Mouse (Mus musculus) kidney, embryonic 15.5 days (tissue): ENCODE data around the gene Daam2. TPM values are rescaled to one million over a fixed set of nuclear protein-coding genes. Genes with fewer than 3 reads are reported as not detected.
"Not testable (repeated sequence)": the region's sequence is repeated elsewhere in the genome, so short reads cannot be mapped to it uniquely, and the experiment has no call there.

Experiments
- ATAC-seq: fragments of 200-750 bp; cut with Nextera tagmentation; replicated peaks from 2 replicates; pipeline ENCODE4 v1.8.0; 2017; ENCODE audit warnings: moderate TSS enrichment; ENCODE audit not compliant: low FRiP score
- H3K27ac ChIP-seq: fragments of 300-500 bp; sonication (generic); 2 replicates; pipeline ENCODE4 v1.5.1; 2015; ENCODE audit warnings: mild to moderate bottlenecking, inconsistent platforms
- H3K27me3 ChIP-seq: fragments of 300-500 bp; sonication (generic); 2 replicates; pipeline ENCODE4 v1.6.1; 2015; ENCODE audit warnings: inconsistent platforms
- H3K36me3 ChIP-seq: fragments of 300-500 bp; sonication (generic); 2 replicates; pipeline ENCODE4 v1.6.1; 2015; ENCODE audit warnings: inconsistent platforms
- H3K4me1 ChIP-seq: fragments of 300-500 bp; sonication (generic); 2 replicates; pipeline ENCODE4 v1.6.1; 2015; ENCODE audit warnings: inconsistent platforms
- H3K4me2 ChIP-seq: fragments of 300-500 bp; sonication (generic); 2 replicates; pipeline ENCODE4 v1.6.1; 2015; ENCODE audit warnings: moderate library complexity, mild to moderate bottlenecking, inconsistent platforms
- H3K4me3 ChIP-seq: fragments of 300-500 bp; sonication (generic); replicated peaks from 2 replicates; pipeline ENCODE4 v1.5.1; 2015; ENCODE audit warnings: mild to moderate bottlenecking, inconsistent platforms
- H3K9ac ChIP-seq: fragments of 300-500 bp; sonication (generic); 2 replicates; pipeline ENCODE4 v1.6.1; 2015; ENCODE audit warnings: mild to moderate bottlenecking, inconsistent platforms
- H3K9me3 ChIP-seq: fragments of 300-500 bp; sonication (generic); replicated peaks from 2 replicates; pipeline ENCODE4 v1.6.1; 2016; ENCODE audit warnings: inconsistent platforms
- WGBS: fragments of 180-500 bp; shearing (Covaris S2); methylation state at CpG from one replicate; pipeline ENCODE4 v1.1.7; 2015; ENCODE audit warnings: mixed read lengths; 5-methylcytosine and 5-hydroxymethylcytosine counted together
- polyA plus RNA-seq: library from polyadenylated mRNA; unstranded; fragments of >200 nt; fragmentation: Nextera tagmentation; extraction: Ambion mirVana; gene quantifications from 2 replicates; pipeline ENCODE4 v1.2.1, GENCODE M21; 2015

Gene Daam2
- polyA plus RNA-seq, 1 experiment from 2014 or later = 7.1 TPM

DNA sequence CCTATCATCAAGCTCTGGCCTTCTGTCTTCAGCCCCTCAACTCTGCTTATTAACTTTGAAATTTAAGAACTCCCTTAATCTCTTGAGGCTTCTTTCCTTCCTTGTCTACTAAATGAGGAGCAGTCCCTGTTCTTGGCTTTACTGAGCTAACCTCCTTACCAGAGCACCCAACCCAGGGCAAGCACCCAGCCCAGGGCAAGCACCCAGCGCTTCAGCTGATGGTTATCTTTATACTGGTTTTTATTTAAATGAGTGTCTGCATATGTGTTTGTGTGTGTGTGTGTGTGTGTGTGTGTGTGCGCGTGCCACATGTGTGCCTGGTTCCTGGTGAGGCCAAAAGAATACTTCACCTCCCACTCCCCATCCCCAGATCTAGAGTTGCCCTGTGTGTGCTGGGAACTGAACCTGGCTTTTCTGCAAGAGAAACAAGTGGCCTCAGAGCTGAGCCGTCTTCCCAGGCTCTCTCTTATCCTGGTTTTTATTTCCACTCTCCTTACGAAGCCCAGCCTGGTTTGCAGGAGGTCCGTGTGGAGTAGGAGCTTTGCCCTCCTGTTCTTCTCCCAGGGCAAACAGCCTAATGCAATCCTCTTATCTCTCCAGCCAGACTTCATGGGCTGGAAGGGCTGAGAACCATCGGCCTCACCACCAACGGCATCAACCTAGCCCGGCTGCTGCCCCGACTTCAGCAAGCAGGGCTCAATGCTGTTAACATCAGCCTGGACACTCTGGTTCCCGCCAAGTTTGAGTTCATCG is 125.1 kb downstream of the Daam2 start:
- no peak overlapping the region for H3K4me2 ChIP-seq

DNA sequence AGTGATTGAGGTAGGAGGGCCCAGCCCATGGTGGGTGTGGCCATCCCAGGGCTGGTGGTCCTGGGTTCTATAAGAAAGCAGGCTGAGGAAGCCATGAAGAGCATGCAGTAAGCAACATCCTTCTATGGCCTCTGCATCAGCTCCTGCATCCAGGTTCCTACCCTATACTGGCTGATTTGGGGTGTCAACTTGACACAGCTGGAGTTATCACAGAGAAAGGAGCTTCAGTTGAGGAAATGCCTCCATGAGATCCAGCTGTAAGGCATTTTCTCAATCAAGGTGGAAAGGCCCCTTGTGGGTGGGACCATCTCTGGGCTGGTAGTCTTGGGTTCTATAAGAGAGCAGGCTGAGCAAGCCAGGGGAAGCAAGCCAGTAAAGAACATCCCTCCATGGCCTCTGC is 126.8 kb downstream of the Daam2 start:
- H3K4me2 ChIP-seq, H3K27ac ChIP-seq, ATAC-seq, H3K9me3 ChIP-seq, H3K27me3 ChIP-seq, H3K9ac ChIP-seq, H3K4me3 ChIP-seq: not testable (repeated sequence)
- H3K4me1 ChIP-seq = peaks cover 20% of the 10 kb centered on the region
- H3K36me3 ChIP-seq = peaks cover 69% of the 10 kb centered on the region

More for the DNA sequence above, 125.1 kb downstream of the Daam2 start:
- Histone ChIP-seq H3K36me3 (peaks cover 59% of the 10 kb centered on the region), H3K9me3 (no peaks in the 10 kb centered on the region; the same call in 1 of the 2 replicates), H3K27me3 (no peaks in the 10 kb centered on the region), H3K9ac (no peak overlapping the region), H3K4me1 (peaks cover 10% of the 10 kb centered on the region; the same call in 1 of the 2 replicates), H3K27ac (no peak overlapping the region), H3K4me3 (no peak overlapping the region)
- 78% methylated on average over 12 of the region's 12 CpGs for WGBS
- 0 out of 2 replicates have a peak, but pooled peaks have one; percentile 22 for ATAC-seq

DNA sequence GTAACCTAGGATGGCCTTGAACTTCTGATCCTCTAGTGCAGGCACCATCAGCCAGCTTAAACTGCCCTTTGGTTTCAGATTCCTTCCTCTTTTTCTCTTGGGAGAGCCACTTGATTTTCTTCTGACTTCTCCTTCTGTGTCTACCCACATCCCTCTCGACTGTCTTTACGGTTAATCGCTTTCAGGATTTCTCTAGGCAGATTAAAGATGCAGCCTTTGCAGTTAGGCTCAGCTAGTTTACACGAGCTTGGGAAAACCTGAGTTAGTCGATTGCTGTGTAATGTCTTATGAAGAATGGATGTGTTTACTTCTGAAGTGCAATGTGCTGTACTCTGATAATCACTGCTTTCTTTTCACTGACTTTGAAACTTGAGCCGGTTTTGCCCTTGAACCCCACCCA is 127.5 kb downstream of the Daam2 start:
- Histone ChIP-seq H3K4me2 (no peak overlapping the region), H3K9ac (no peak overlapping the region), H3K27me3 (no peaks in the 10 kb centered on the region), H3K4me3 (no peak overlapping the region), H3K9me3 (no peaks in the 10 kb centered on the region; the same call in 1 of the 2 replicates), H3K4me1 (peaks cover 27% of the 10 kb centered on the region), H3K36me3 (peaks cover 69% of the 10 kb centered on the region), H3K27ac (no peak overlapping the region)
- 69% methylated on average over 6 of the region's 6 CpGs for WGBS
- ATAC-seq = no peak

DNA sequence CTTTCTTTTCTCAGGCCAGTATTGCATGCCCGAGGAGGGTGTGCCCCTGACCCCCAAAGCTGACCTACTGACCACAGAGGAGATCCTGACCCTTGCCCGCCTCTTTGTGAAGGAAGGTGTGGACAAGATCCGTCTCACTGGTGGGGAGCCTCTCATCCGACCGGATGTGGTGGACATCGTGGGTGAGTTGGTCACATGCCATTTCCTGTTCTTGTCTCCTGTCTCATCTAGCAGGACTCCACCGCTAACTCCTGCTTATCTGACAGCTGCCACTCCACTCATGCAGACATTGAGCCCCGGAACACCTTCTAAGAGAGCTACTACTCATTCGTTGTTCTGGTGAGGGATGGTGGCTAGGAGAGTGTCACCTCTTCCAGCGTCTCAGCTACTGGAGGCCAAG is 129.1 kb downstream of the Daam2 start:
- Histone ChIP-seq H3K4me3 (no peak overlapping the region), H3K4me2 (no peak overlapping the region), H3K27me3 (no peaks in the 10 kb centered on the region), H3K9me3 (no peaks in the 10 kb centered on the region; the same call in 1 of the 2 replicates), H3K4me1 (peaks cover 26% of the 10 kb centered on the region), H3K36me3 (peaks cover 62% of the 10 kb centered on the region), H3K9ac (no peak overlapping the region), H3K27ac (no peak overlapping the region)
- no peak for ATAC-seq
- WGBS = 92% methylated on average over 10 of the region's 10 CpGs

DNA sequence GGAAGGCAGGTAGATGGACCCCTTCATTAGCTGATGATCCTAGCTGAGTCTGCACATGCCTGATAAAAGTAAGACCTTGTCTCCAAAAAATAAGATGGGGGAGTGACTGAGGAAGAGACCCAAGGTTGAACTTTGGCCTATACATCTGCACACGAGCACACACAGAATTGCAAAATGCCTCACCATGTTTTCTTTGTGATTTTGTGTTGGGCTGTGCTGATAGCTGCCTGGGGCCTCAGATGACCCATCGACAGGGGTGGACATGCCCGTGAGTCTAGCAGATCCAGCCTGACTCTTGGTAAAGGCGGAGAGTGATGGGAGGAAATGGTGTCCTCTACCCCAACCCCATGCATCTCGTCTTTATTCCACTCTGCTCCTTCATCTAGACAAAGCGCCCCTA is 129.9 kb downstream of the Daam2 start:
- 66% methylated on average over 6 of the region's 6 CpGs for WGBS
- ATAC-seq = no peak

DNA sequence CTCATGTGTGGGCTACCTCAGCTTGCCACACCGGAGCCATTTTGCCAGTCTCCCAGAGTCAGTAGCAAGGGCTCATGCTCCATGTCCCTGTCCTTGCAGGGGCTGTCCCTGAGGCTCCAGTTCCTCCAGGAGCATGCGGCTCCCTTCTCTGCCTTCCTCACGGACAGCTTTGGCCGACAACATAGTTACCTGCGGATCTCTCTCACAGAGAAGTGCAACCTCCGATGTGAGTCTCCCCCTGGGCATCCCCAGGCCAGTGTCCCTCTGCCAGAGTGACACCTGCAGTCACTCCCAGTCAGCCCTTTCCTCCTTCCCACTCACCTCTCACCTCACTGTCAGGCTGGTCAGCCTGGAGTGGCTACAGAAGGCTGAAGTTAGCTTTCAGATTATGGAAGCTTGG is 131.1 kb downstream of the Daam2 start:
- Histone ChIP-seq H3K9ac (no peak overlapping the region), H3K36me3 (peaks cover 42% of the 10 kb centered on the region), H3K27ac (no peak overlapping the region), H3K4me3 (no peak overlapping the region), H3K4me1 (peaks cover 41% of the 10 kb centered on the region), H3K27me3 (no peaks in the 10 kb centered on the region), H3K9me3 (no peaks in the 10 kb centered on the region; the same call in 1 of the 2 replicates), H3K4me2 (no peak overlapping the region)
- 98% methylated on average over 6 of the region's 6 CpGs for WGBS
- no peak for ATAC-seq

More for the DNA sequence above, 129.9 kb downstream of the Daam2 start:
- Histone ChIP-seq H3K4me3 (no peak overlapping the region), H3K4me2 (no peak overlapping the region), H3K36me3 (peaks cover 54% of the 10 kb centered on the region), H3K9ac (no peak overlapping the region), H3K4me1 (peaks cover 34% of the 10 kb centered on the region), H3K9me3 (no peaks in the 10 kb centered on the region; the same call in 1 of the 2 replicates), H3K27me3 (no peaks in the 10 kb centered on the region), H3K27ac (no peak overlapping the region)

DNA sequence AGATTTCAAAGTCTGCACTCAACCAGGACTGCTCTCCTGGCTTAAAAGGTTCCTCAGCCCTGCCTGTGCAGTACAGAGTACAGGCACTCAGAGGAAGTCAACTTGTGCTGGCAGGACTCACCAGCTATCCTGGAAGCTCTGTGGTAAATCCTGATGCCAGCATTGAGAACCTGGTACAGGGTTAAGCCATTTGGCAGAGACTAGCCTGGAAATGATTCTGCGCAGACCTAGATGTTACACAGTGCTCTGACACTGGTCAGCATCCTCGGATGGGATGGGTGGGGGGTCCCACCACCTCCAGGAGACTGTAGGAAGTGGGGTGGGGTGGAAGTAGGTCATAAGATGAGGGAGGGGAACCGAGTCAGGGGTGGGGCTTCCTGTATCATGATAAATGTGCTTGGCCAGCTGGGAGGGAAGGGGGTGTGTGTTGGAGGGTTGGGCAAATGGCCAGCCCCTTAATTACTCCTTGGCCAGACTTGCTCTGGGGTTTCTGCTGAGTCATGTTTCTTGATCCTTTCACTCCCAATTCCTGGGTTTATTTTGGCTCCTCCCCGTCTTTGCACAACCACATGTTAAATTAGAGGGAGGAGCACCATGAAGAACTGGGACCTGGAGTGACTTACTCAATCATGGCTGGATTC is 132.0 kb downstream of the Daam2 start:
- no peaks in the 10 kb centered on the region for H3K27me3 ChIP-seq
- ATAC-seq = peak; percentile 13; the same call in 1 of the 2 replicates
- H3K9me3 ChIP-seq = no peaks in the 10 kb centered on the region; the same call in 1 of the 2 replicates
- H3K4me2 ChIP-seq = no peak overlapping the region
- peaks cover 39% of the 10 kb centered on the region for H3K36me3 ChIP-seq
- 36% methylated on average over 4 of the region's 4 CpGs for WGBS
- H3K4me3 ChIP-seq = no peak overlapping the region
- 0 out of 2 replicates have a peak overlapping the region, but pooled peaks have one; percentile 54 for H3K27ac ChIP-seq
- no peak overlapping the region for H3K9ac ChIP-seq
- peaks cover 45% of the 10 kb centered on the region for H3K4me1 ChIP-seq

DNA sequence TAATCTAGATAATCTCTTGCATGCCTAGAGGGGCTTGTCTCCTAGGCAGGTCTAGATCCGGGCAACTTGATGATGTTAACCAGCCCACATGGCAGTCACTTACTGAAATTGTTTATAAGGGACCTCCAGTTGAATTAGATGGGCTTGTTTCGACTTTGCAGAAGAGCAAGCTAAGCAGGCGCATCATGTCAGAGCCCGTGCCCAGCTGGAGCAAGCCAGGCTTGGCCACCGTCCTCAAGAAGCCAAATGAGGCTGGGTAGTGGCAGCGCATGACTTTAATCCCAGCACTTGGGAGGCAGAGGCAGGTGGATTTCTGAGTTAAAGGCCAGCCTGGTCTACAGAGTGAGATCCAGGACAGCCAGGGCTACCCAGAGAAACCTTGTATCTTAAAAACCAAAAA is 133.0 kb downstream of the Daam2 start:
- WGBS = 90% methylated on average over 6 of the region's 6 CpGs

DNA sequence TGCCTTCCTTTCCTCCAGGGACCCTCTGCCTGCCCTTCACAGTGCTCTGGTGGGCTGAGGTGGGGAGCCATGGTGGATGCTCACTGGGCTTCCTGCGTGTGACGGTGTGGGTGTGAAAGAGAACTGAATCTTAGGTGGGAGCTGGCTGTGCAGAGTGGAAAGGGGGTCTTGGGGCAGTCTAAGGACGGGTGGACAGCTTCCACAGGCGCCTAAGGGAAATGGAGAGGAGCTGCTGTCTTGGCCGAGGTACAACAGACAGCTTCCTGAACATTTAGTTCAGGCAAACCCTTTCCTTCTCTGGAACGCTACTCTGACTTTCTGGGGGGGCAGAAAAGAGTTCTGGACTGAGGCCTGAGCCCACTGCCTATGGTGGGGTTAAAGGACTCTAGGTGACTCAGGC is 134.0 kb downstream of the Daam2 start:
- 57% methylated on average over 6 of the region's 6 CpGs for WGBS
- H3K4me3 ChIP-seq = peak overlapping the region; percentile 63; the same call in 1 of the 2 replicates
- H3K9ac ChIP-seq = no peak overlapping the region
- H3K27me3 ChIP-seq = no peaks in the 10 kb centered on the region
- no peak for ATAC-seq
- peak overlapping the region; percentile 71 for H3K4me2 ChIP-seq
- H3K36me3 ChIP-seq = peaks cover 21% of the 10 kb centered on the region
- H3K27ac ChIP-seq = no peak overlapping the region
- peaks cover 45% of the 10 kb centered on the region for H3K4me1 ChIP-seq
- H3K9me3 ChIP-seq = no peaks in the 10 kb centered on the region

More for the DNA sequence above, 133.0 kb downstream of the Daam2 start:
- no peaks in the 10 kb centered on the region for H3K27me3 ChIP-seq
- no peak for ATAC-seq
- H3K27ac ChIP-seq = no peak overlapping the region
- H3K9me3 ChIP-seq = no peaks in the 10 kb centered on the region; the same call in 1 of the 2 replicates
- H3K36me3 ChIP-seq = peaks cover 31% of the 10 kb centered on the region
- H3K4me2 ChIP-seq = no peak overlapping the region
- no peak overlapping the region for H3K4me3 ChIP-seq
- H3K9ac ChIP-seq = no peak overlapping the region
- H3K4me1 ChIP-seq = peaks cover 45% of the 10 kb centered on the region

DNA sequence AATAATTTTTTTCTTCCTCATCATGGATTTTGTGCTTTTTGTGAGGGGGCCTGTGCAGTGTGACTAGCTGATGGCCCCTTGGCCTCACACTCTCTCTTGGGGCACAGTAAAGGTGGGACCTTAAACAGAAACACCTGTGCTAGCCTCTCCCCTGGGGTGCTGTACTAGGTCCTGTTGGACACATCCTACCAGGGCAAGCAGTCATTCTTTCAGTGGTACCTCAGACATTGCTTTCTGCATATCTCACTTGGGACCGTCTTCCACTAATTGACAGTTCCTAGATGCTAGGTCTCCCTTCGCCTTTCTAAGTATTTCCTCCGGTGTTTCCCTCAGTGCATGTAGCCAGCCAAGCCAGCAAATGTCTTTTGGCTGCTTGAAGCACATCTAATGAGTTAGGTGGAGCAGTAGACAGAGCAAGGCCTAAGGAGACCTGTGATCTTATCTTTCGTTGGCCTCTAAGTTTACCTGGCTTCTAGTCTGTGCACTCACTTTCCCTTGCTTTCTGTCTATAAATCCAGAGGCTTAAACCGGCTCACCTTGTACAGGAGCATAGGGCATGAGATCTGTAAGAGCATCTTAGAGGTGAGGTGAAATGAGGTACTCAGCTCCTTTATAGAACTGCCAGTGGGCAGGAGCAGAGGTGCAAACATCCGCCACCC is 134.5 kb downstream of the Daam2 start:
- no peak overlapping the region for H3K27ac ChIP-seq
- H3K4me3 ChIP-seq = peak overlapping the region; percentile 63
- H3K9ac ChIP-seq = 0 out of 2 replicates have a peak overlapping the region, but pooled peaks have one; percentile 82
- H3K36me3 ChIP-seq = peaks cover 16% of the 10 kb centered on the region
- no peaks in the 10 kb centered on the region for H3K27me3 ChIP-seq
- WGBS = 78% methylated on average over 6 of the region's 6 CpGs
- H3K9me3 ChIP-seq = no peaks in the 10 kb centered on the region
- ATAC-seq = no peak
- peak overlapping the region; percentile 71 for H3K4me2 ChIP-seq
- peaks cover 45% of the 10 kb centered on the region for H3K4me1 ChIP-seq

DNA sequence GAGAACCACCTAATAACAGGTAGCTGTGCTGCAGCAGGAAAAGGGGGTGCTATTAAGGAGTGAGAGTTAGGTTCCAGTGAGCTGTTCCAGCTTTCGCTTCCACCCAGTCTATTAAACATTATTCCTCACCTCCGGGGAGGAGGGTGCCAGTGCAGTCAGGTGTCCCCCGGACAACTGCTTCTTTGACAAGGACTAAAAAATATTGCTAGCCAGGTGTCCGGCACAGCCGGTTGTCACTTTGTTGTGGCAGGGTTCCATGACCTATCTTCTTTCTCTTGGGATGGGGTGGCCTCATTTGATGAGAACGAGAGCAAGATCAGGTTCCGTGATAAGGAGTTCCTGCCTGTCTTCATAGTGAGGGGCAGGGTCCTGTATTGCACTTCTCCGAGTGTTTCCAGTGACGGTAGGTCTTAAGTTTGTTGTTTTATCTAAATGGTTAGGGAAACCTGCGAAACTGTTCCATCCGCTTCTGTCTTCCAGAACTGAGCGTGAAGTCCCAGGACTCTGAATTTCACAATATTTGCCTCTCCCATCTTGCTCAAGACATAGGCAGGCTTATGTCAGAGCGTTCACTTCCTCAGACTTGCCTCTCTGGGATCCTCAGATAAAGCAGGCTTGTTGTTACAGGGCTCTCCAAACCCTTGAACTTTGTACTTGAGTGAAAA is 135.3 kb downstream of the Daam2 start:
- H3K27ac ChIP-seq = peak overlapping the region; percentile 75

More for the DNA sequence above, 135.3 kb downstream of the Daam2 start:
- Histone ChIP-seq H3K4me3 (peak overlapping the region; percentile 63), H3K4me1 (peaks cover 41% of the 10 kb centered on the region), H3K9me3 (no peaks in the 10 kb centered on the region), H3K4me2 (peak overlapping the region; percentile 71), H3K9ac (peak overlapping the region; percentile 82), H3K27me3 (no peaks in the 10 kb centered on the region), H3K36me3 (peaks cover 9% of the 10 kb centered on the region; the same call in 1 of the 2 replicates)
- ATAC-seq = peak; percentile 38
- WGBS = 19% methylated on average over 13 of the region's 13 CpGs
